Mouse (Mus musculus) kidney, embryonic 15.5 days (tissue): ENCODE measurements around the gene Gnai1. TPM values are rescaled to one million over a fixed set of nuclear protein-coding genes. Genes with fewer than 3 reads are reported as not detected.

Experiments
- ATAC-seq: fragments of 200-750 bp; cut with Nextera tagmentation; replicated peaks from 2 replicates; pipeline ENCODE4 v1.8.0; 2017; ENCODE audit warnings: moderate TSS enrichment; ENCODE audit not compliant: low FRiP score
- H3K27ac ChIP-seq: fragments of 300-500 bp; sonication (generic); 2 replicates; pipeline ENCODE4 v1.5.1; 2015; ENCODE audit warnings: mild to moderate bottlenecking, inconsistent platforms
- H3K27me3 ChIP-seq: fragments of 300-500 bp; sonication (generic); 2 replicates; pipeline ENCODE4 v1.6.1; 2015; ENCODE audit warnings: inconsistent platforms
- H3K36me3 ChIP-seq: fragments of 300-500 bp; sonication (generic); 2 replicates; pipeline ENCODE4 v1.6.1; 2015; ENCODE audit warnings: inconsistent platforms
- H3K4me1 ChIP-seq: fragments of 300-500 bp; sonication (generic); 2 replicates; pipeline ENCODE4 v1.6.1; 2015; ENCODE audit warnings: inconsistent platforms
- H3K4me2 ChIP-seq: fragments of 300-500 bp; sonication (generic); 2 replicates; pipeline ENCODE4 v1.6.1; 2015; ENCODE audit warnings: moderate library complexity, mild to moderate bottlenecking, inconsistent platforms
- H3K4me3 ChIP-seq: fragments of 300-500 bp; sonication (generic); replicated peaks from 2 replicates; pipeline ENCODE4 v1.5.1; 2015; ENCODE audit warnings: mild to moderate bottlenecking, inconsistent platforms
- H3K9ac ChIP-seq: fragments of 300-500 bp; sonication (generic); 2 replicates; pipeline ENCODE4 v1.6.1; 2015; ENCODE audit warnings: mild to moderate bottlenecking, inconsistent platforms
- H3K9me3 ChIP-seq: fragments of 300-500 bp; sonication (generic); replicated peaks from 2 replicates; pipeline ENCODE4 v1.6.1; 2016; ENCODE audit warnings: inconsistent platforms
- WGBS: fragments of 180-500 bp; shearing (Covaris S2); methylation state at CpG from one replicate; pipeline ENCODE4 v1.1.7; 2015; ENCODE audit warnings: mixed read lengths; 5-methylcytosine and 5-hydroxymethylcytosine counted together
- polyA plus RNA-seq: library from polyadenylated mRNA; unstranded; fragments of >200 nt; fragmentation: Nextera tagmentation; extraction: Ambion mirVana; gene quantifications from 2 replicates; pipeline ENCODE4 v1.2.1, GENCODE M21; 2015

Gnai1 gene
- polyA plus RNA-seq, 1 experiment from 2014 or later: 39.7 TPM

DNA sequence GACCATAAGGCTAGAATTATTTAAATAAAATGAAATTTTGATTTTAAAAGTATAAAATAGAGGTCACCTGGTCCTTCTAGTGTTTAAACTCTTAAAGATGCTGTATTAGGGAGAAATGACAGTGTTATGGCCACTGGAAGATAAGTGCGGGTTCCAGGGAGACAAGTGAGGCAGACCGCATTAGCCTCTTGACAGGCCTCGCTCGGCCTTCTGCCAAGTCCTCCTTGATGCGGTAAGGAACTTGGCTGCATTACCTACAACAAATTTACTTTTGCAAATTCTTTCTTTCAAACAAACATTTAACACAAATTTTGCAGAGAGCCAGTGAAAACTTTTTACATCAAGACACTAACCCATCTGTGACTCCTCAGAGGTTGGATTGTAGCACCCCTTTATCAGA lies 27.9 kb downstream of the Gnai1 start:
- no peaks in the 10 kb centered on the region for H3K4me1 ChIP-seq
- H3K36me3 ChIP-seq: no peaks in the 10 kb centered on the region
- 92% methylated on average over 5 of the region's 5 CpGs for WGBS
- no peak for ATAC-seq
- no peak overlapping the region for H3K27ac ChIP-seq
- H3K27me3 ChIP-seq: no peaks in the 10 kb centered on the region
- H3K9ac ChIP-seq: no peak overlapping the region
- no peak overlapping the region for H3K4me3 ChIP-seq
- no peaks in the 10 kb centered on the region for H3K9me3 ChIP-seq
- H3K4me2 ChIP-seq: no peak overlapping the region

- Histone ChIP-seq H3K27ac (no peak overlapping the region), H3K4me2 (no peak overlapping the region), H3K4me3 (no peak overlapping the region), H3K27me3 (no peaks in the 10 kb centered on the region), H3K9ac (no peak overlapping the region), H3K4me1 (no peaks in the 10 kb centered on the region), H3K9me3 (no peaks in the 10 kb centered on the region), H3K36me3 (no peaks in the 10 kb centered on the region)
- ATAC-seq: no peak
- WGBS: 42% methylated on average over 8 of the region's 8 CpGs
Measured at GRCm38 (mm10) chr5:18330726-18331125, 29.4 kb downstream of the Gnai1 start.

- ATAC-seq: no peak
- Histone ChIP-seq H3K27me3 (no peaks in the 10 kb centered on the region), H3K36me3 (no peaks in the 10 kb centered on the region), H3K9ac (no peak overlapping the region), H3K4me3 (no peak overlapping the region), H3K27ac (no peak overlapping the region), H3K4me1 (no peaks in the 10 kb centered on the region), H3K4me2 (no peak overlapping the region), H3K9me3 (no peaks in the 10 kb centered on the region)
- WGBS: 76% methylated on average over 6 of the region's 6 CpGs
Measured at GRCm38 (mm10) chr5:18326159-18326558, 34.0 kb downstream of the Gnai1 start.

DNA sequence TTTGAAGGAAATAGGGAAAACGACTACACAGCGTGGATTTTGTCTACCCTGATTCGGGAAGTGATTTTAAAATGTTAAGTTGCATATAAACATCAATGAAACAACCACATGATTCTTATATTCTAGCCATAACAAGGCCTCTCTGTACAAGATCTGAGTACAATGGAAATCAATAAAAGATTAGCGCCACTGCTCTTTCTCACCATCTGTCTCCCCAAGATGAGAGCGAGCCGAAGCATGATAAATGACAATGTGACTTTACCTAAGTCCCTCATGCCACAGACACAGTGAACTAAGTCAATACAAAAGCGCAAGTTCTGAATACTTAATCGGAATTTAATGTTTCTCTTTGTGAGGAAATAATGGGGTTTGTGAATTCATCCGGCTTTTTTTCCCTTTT lies 36.6 kb downstream of the Gnai1 start:
- Histone ChIP-seq H3K9ac (no peak overlapping the region), H3K36me3 (no peaks in the 10 kb centered on the region), H3K27me3 (no peaks in the 10 kb centered on the region), H3K27ac (no peak overlapping the region), H3K4me3 (no peak overlapping the region), H3K4me1 (no peaks in the 10 kb centered on the region), H3K9me3 (no peaks in the 10 kb centered on the region), H3K4me2 (no peak overlapping the region)
- ATAC-seq: no peak
- WGBS: 90% methylated on average over 9 of the region's 9 CpGs

DNA sequence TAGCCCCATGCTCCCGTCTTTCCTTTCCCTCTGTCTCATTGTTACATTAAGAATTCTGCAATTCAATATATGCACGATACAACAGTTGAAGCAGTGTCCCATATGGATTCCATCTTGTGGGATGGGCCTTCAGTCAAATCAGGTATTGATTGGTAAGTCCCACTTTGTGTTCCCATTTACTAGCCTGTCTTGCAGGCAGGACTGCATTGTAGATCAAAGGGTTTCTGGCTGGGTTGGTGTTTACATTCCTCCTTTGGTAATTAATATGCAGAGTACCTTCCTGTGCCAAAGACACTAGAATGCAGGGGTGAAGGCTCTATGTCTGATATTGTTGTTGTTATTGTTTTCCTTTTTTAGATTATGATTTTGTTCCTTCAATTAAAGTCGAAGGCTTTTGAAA lies 38.5 kb downstream of the Gnai1 start:
- H3K9me3 ChIP-seq: no peaks in the 10 kb centered on the region
- H3K4me1 ChIP-seq: no peaks in the 10 kb centered on the region
- H3K27me3 ChIP-seq: no peaks in the 10 kb centered on the region
- no peak for ATAC-seq
- no peak overlapping the region for H3K27ac ChIP-seq
- H3K36me3 ChIP-seq: no peaks in the 10 kb centered on the region
- 77% methylated on average over 3 of the region's 3 CpGs for WGBS
- H3K4me3 ChIP-seq: no peak overlapping the region
- no peak overlapping the region for H3K4me2 ChIP-seq
- no peak overlapping the region for H3K9ac ChIP-seq

- Histone ChIP-seq H3K9ac (no peak overlapping the region), H3K4me2 (no peak overlapping the region), H3K36me3 (no peaks in the 10 kb centered on the region), H3K9me3 (no peaks in the 10 kb centered on the region), H3K27me3 (no peaks in the 10 kb centered on the region), H3K4me1 (no peaks in the 10 kb centered on the region), H3K4me3 (no peak overlapping the region), H3K27ac (no peak overlapping the region)
- 78% methylated on average over 4 of the region's 4 CpGs for WGBS
- no peak for ATAC-seq
Measured at GRCm38 (mm10) chr5:18318846-18319245, 41.3 kb downstream of the Gnai1 start.

GRCm38 (mm10) chr5:18307229-18307804 lies 52.8 kb downstream of the Gnai1 start:
- H3K27ac ChIP-seq: no peak overlapping the region
- no peak overlapping the region for H3K4me3 ChIP-seq
- ATAC-seq: no peak
- H3K4me2 ChIP-seq: no peak overlapping the region
- 36% methylated on average over 1 of the region's 1 CpGs for WGBS
- peaks cover 6% of the 10 kb centered on the region; the same call in 1 of the 2 replicates for H3K36me3 ChIP-seq
- H3K9ac ChIP-seq: no peak overlapping the region
- no peaks in the 10 kb centered on the region for H3K4me1 ChIP-seq
- H3K27me3 ChIP-seq: no peaks in the 10 kb centered on the region
- no peaks in the 10 kb centered on the region for H3K9me3 ChIP-seq

GRCm38 (mm10) chr5:18296584-18296983 lies 63.6 kb downstream of the Gnai1 start:
- Histone ChIP-seq H3K4me2 (no peak overlapping the region), H3K4me1 (no peaks in the 10 kb centered on the region), H3K4me3 (no peak overlapping the region), H3K9me3 (no peaks in the 10 kb centered on the region), H3K27me3 (no peaks in the 10 kb centered on the region), H3K36me3 (no peaks in the 10 kb centered on the region), H3K9ac (no peak overlapping the region), H3K27ac (no peak overlapping the region)
- ATAC-seq: no peak
- WGBS: 86% methylated on average over 2 of the region's 2 CpGs

- no peak overlapping the region for H3K4me2 ChIP-seq
- H3K27ac ChIP-seq: no peak overlapping the region
- no peak overlapping the region for H3K4me3 ChIP-seq
- H3K9ac ChIP-seq: no peak overlapping the region
- H3K27me3 ChIP-seq: no peaks in the 10 kb centered on the region
- no peaks in the 10 kb centered on the region for H3K4me1 ChIP-seq
- 93% methylated on average over 5 of the region's 5 CpGs for WGBS
- no peak for ATAC-seq
- H3K9me3 ChIP-seq: no peaks in the 10 kb centered on the region
- H3K36me3 ChIP-seq: peaks cover 22% of the 10 kb centered on the region; the same call in 1 of the 2 replicates
Measured at GRCm38 (mm10) chr5:18292744-18293143, 67.4 kb downstream of the Gnai1 start.

DNA sequence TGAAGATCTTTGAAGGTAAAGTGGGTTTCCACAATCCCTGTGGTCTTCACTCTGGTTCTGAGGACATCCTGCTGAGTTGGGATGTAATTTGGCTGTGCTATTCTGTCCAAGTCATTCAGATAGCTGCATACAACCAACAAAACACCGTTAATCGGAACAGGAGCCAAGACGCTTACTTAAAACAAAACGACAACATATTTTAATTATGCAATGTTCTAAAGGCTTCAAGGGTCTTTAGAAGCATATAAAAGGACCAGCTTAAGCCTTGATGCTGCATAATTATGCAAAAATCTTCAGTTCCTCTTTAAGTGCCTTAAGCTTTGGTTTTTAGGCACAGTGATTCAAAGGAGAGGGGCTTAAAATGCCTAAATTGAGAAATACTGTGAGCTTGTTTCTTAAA lies 70.6 kb downstream of the Gnai1 start:
- Histone ChIP-seq H3K9ac (no peak overlapping the region), H3K27ac (no peak overlapping the region), H3K9me3 (no peaks in the 10 kb centered on the region), H3K4me3 (no peak overlapping the region), H3K4me2 (no peak overlapping the region), H3K36me3 (peaks cover 36% of the 10 kb centered on the region), H3K4me1 (no peaks in the 10 kb centered on the region), H3K27me3 (no peaks in the 10 kb centered on the region)
- 83% methylated on average over 4 of the region's 4 CpGs for WGBS
- ATAC-seq: no peak

DNA sequence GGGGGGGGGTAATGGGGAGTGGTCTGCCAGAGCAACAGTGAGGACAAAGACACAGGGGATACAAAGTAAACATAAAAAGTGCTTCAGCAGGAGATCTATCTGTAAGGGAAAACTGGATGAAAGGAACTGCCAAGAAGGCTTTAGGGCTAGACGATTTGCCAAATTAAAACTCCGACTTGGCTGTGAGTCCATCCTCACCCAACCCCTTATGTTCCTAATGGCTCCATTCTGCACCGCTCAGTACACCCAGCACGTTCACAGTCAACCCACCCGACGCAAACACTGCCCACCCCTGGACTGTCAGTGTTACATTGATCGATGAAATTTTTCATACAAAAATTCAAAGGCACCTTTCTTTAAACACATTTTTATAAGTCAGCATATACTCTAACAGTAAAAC lies 71.5 kb downstream of the Gnai1 start:
- Histone ChIP-seq H3K4me1 (no peaks in the 10 kb centered on the region), H3K4me3 (no peak overlapping the region), H3K36me3 (peaks cover 36% of the 10 kb centered on the region), H3K27ac (no peak overlapping the region), H3K9ac (no peak overlapping the region), H3K9me3 (no peaks in the 10 kb centered on the region), H3K4me2 (no peak overlapping the region), H3K27me3 (no peaks in the 10 kb centered on the region)
- ATAC-seq: no peak
- WGBS: 98% methylated on average over 7 of the region's 7 CpGs

GRCm38 (mm10) chr5:18288079-18288478 lies 72.1 kb downstream of the Gnai1 start:
- Histone ChIP-seq H3K4me3 (no peak overlapping the region), H3K9ac (no peak overlapping the region), H3K4me1 (no peaks in the 10 kb centered on the region), H3K36me3 (peaks cover 36% of the 10 kb centered on the region), H3K4me2 (no peak overlapping the region), H3K9me3 (no peaks in the 10 kb centered on the region), H3K27me3 (no peaks in the 10 kb centered on the region), H3K27ac (no peak overlapping the region)
- 78% methylated on average over 3 of the region's 3 CpGs for WGBS
- ATAC-seq: no peak

GRCm38 (mm10) chr5:18282095-18282494 lies 78.1 kb downstream of the Gnai1 start:
- H3K36me3 ChIP-seq: peaks cover 9% of the 10 kb centered on the region
- no peak overlapping the region for H3K27ac ChIP-seq
- no peaks in the 10 kb centered on the region for H3K27me3 ChIP-seq
- WGBS: 89% methylated on average over 3 of the region's 3 CpGs
- H3K4me2 ChIP-seq: no peak overlapping the region
- no peaks in the 10 kb centered on the region for H3K9me3 ChIP-seq
- H3K9ac ChIP-seq: no peak overlapping the region
- H3K4me1 ChIP-seq: no peaks in the 10 kb centered on the region
- ATAC-seq: no peak
- H3K4me3 ChIP-seq: no peak overlapping the region
